Mouse (Mus musculus) hindbrain, embryonic 13.5 days (tissue): Measurements from ENCODE around the gene Clhc1. TPM values are rescaled to one million over a fixed set of nuclear protein-coding genes. Genes with fewer than 3 reads are reported as not detected.
"Not testable (repeated sequence)": the region's sequence is repeated elsewhere in the genome, so short reads cannot be mapped to it uniquely, and the experiment has no call there.

ENCODE experiments used
- ATAC-seq: fragments of 200-750 bp; cut with Nextera tagmentation; 2 replicates; pipeline ENCODE4 v1.8.0; 2017; ENCODE audit warnings: moderate TSS enrichment; ENCODE audit not compliant: low FRiP score
- H3K27ac ChIP-seq: fragments of 300-500 bp; sonication (generic); 2 replicates; pipeline ENCODE4 v1.5.1; 2015; ENCODE audit warnings: inconsistent platforms, mild to moderate bottlenecking, moderate library complexity
- H3K27me3 ChIP-seq: fragments of 300-500 bp; sonication (generic); 2 replicates; pipeline ENCODE4 v1.6.1; 2015; ENCODE audit warnings: mild to moderate bottlenecking, inconsistent platforms
- H3K36me3 ChIP-seq: fragments of 300-500 bp; sonication (generic); 2 replicates; pipeline ENCODE4 v1.6.1; 2015; ENCODE audit warnings: mild to moderate bottlenecking, inconsistent platforms
- H3K4me1 ChIP-seq: fragments of 300-500 bp; sonication (generic); replicated peaks from 2 replicates; pipeline ENCODE4 v1.6.1; 2015; ENCODE audit warnings: inconsistent platforms
- H3K4me2 ChIP-seq: fragments of 300-500 bp; sonication (generic); 2 replicates; pipeline ENCODE4 v1.6.1; 2015; ENCODE audit warnings: inconsistent platforms, mild to moderate bottlenecking, moderate library complexity
- H3K4me3 ChIP-seq: fragments of 300-500 bp; sonication (generic); 2 replicates; pipeline ENCODE4 v1.5.1; 2015; ENCODE audit warnings: mild to moderate bottlenecking, inconsistent platforms
- H3K9ac ChIP-seq: fragments of 300-500 bp; sonication (generic); 2 replicates; pipeline ENCODE4 v1.6.1; 2015; ENCODE audit warnings: mild to moderate bottlenecking, inconsistent platforms
- H3K9me3 ChIP-seq: fragments of 300-500 bp; sonication (generic); 2 replicates; pipeline ENCODE4 v1.6.1; 2016; ENCODE audit warnings: inconsistent platforms
- WGBS: fragments of 180-500 bp; shearing (Covaris S2); methylation state at CpG from one replicate; pipeline ENCODE4 v1.1.7; 2015; 5-methylcytosine and 5-hydroxymethylcytosine counted together
- polyA plus RNA-seq: library from polyadenylated mRNA; unstranded; fragments of >200 nt; fragmentation: Nextera tagmentation; extraction: Ambion mirVana; gene quantifications from 2 replicates; pipeline ENCODE4 v1.2.1, GENCODE M21; 2015

The Clhc1 gene
- polyA plus RNA-seq, 1 experiment from 2014 or later, result 0.09 TPM

GRCm38 (mm10) chr11:29544225-29544945, 3.4 kb upstream of the Clhc1 start:
- H3K36me3 ChIP-seq, result peaks cover 55% of the 10 kb centered on the region
- 89% methylated on average over 3 of the region's 3 CpGs for WGBS
- no peak for ATAC-seq

GRCm38 (mm10) chr11:29545150-29545752, 2.5 kb upstream of the Clhc1 start:
- 88% methylated on average over 4 of the region's 4 CpGs for WGBS
- Histone ChIP-seq H3K36me3 (peaks cover 52% of the 10 kb centered on the region), H3K4me1 (peaks cover 13% of the 10 kb centered on the region)
- not testable (repeated sequence) for H3K27ac ChIP-seq, H3K9me3 ChIP-seq, H3K27me3 ChIP-seq, H3K4me2 ChIP-seq, ATAC-seq, H3K4me3 ChIP-seq, H3K9ac ChIP-seq

More at GRCm38 (mm10) chr11:29544225-29544945, 3.4 kb upstream of the Clhc1 start:
- Histone ChIP-seq H3K4me2 (no peak overlapping the region), H3K4me3 (no peak overlapping the region), H3K27me3 (no peaks in the 10 kb centered on the region), H3K9ac (no peak overlapping the region), H3K4me1 (peaks cover 13% of the 10 kb centered on the region), H3K27ac (no peak overlapping the region), H3K9me3 (no peaks in the 10 kb centered on the region)

GRCm38 (mm10) chr11:29546297-29546696, 1.5 kb upstream of the Clhc1 start:
- Histone ChIP-seq H3K4me1 (peaks cover 13% of the 10 kb centered on the region), H3K4me3 (peak overlapping the region; percentile 78), H3K36me3 (peaks cover 45% of the 10 kb centered on the region), H3K4me2 (peak overlapping the region; percentile 59)
- not testable (repeated sequence) for ATAC-seq, H3K9me3 ChIP-seq, H3K27ac ChIP-seq, H3K27me3 ChIP-seq, H3K9ac ChIP-seq
- WGBS, result 84% methylated on average over 2 of the region's 2 CpGs

GRCm38 (mm10) chr11:29546762-29547161, 988 bp upstream of the Clhc1 start:
- Histone ChIP-seq H3K9me3 (no peaks in the 10 kb centered on the region), H3K36me3 (peaks cover 40% of the 10 kb centered on the region), H3K27me3 (no peaks in the 10 kb centered on the region), H3K4me1 (peaks cover 13% of the 10 kb centered on the region), H3K9ac (peak overlapping the region; percentile 82), H3K4me2 (peak overlapping the region; percentile 59), H3K27ac (no peak overlapping the region), H3K4me3 (peak overlapping the region; percentile 78)
- WGBS, result 17% methylated on average over 2 of the region's 2 CpGs
- no peak for ATAC-seq

- Histone ChIP-seq H3K4me2 (peak overlapping the region; percentile 59), H3K27me3 (no peaks in the 10 kb centered on the region), H3K4me1 (peaks cover 13% of the 10 kb centered on the region), H3K36me3 (peaks cover 38% of the 10 kb centered on the region), H3K27ac (peak overlapping the region; percentile 87), H3K4me3 (peak overlapping the region; percentile 78), H3K9me3 (no peaks in the 10 kb centered on the region), H3K9ac (peak overlapping the region; percentile 82)
- under 1% methylated on average over 27 of the region's 27 CpGs for WGBS
- peak; percentile 8 for ATAC-seq
These were observed 450 bp upstream of the Clhc1 start for GRCm38 (mm10) chr11:29547249-29547751.

GRCm38 (mm10) chr11:29548504-29549424, 1.0 kb downstream of the Clhc1 start:
- Histone ChIP-seq H3K4me3 (peak overlapping the region; percentile 78), H3K9ac (peak overlapping the region; percentile 82), H3K27ac (peak overlapping the region; percentile 87), H3K4me2 (peak overlapping the region; percentile 64), H3K9me3 (no peaks in the 10 kb centered on the region), H3K4me1 (peaks cover 13% of the 10 kb centered on the region), H3K36me3 (peaks cover 28% of the 10 kb centered on the region), H3K27me3 (no peaks in the 10 kb centered on the region)
- 26% methylated on average over 23 of the region's 23 CpGs for WGBS
- peak; percentile 5; the same call in 1 of the 2 replicates for ATAC-seq

GRCm38 (mm10) chr11:29549425-29549778, 1.7 kb downstream of the Clhc1 start:
- Histone ChIP-seq H3K27me3 (no peaks in the 10 kb centered on the region), H3K4me1 (peaks cover 13% of the 10 kb centered on the region), H3K4me2 (no peak overlapping the region), H3K27ac (no peak overlapping the region), H3K4me3 (no peak overlapping the region), H3K36me3 (peaks cover 21% of the 10 kb centered on the region), H3K9me3 (no peaks in the 10 kb centered on the region), H3K9ac (no peak overlapping the region)
- no peak for ATAC-seq
- 100% methylated on average over 1 of the region's 1 CpGs for WGBS

- Histone ChIP-seq H3K4me2 (no peak overlapping the region), H3K36me3 (no peaks in the 10 kb centered on the region), H3K4me1 (no peaks in the 10 kb centered on the region), H3K9me3 (no peaks in the 10 kb centered on the region), H3K27ac (no peak overlapping the region), H3K9ac (no peak overlapping the region), H3K4me3 (no peak overlapping the region), H3K27me3 (no peaks in the 10 kb centered on the region)
- no peak for ATAC-seq
- 87% methylated on average over 9 of the region's 9 CpGs for WGBS
These were observed 12.7 kb downstream of the Clhc1 start for GRCm38 (mm10) chr11:29560452-29560851.

- WGBS, result 85% methylated on average over 3 of the region's 3 CpGs
- ATAC-seq, result no peak
These were observed 13.2 kb downstream of the Clhc1 start for GRCm38 (mm10) chr11:29560990-29561389.

GRCm38 (mm10) chr11:29563406-29563805, 15.7 kb downstream of the Clhc1 start:
- WGBS, result 88% methylated on average over 2 of the region's 2 CpGs
- Histone ChIP-seq H3K27me3 (no peaks in the 10 kb centered on the region), H3K9me3 (no peaks in the 10 kb centered on the region), H3K27ac (no peak overlapping the region), H3K9ac (no peak overlapping the region), H3K4me2 (no peak overlapping the region), H3K36me3 (no peaks in the 10 kb centered on the region), H3K4me1 (no peaks in the 10 kb centered on the region), H3K4me3 (no peak overlapping the region)
- ATAC-seq, result no peak

More at GRCm38 (mm10) chr11:29560990-29561389, 13.2 kb downstream of the Clhc1 start:
- Histone ChIP-seq H3K4me2 (no peak overlapping the region), H3K4me3 (no peak overlapping the region), H3K27me3 (no peaks in the 10 kb centered on the region), H3K27ac (no peak overlapping the region), H3K9me3 (no peaks in the 10 kb centered on the region), H3K4me1 (no peaks in the 10 kb centered on the region), H3K36me3 (no peaks in the 10 kb centered on the region), H3K9ac (no peak overlapping the region)

GRCm38 (mm10) chr11:29571536-29571935, 23.8 kb downstream of the Clhc1 start:
- Histone ChIP-seq H3K4me2 (no peak overlapping the region), H3K36me3 (no peaks in the 10 kb centered on the region), H3K27me3 (no peaks in the 10 kb centered on the region), H3K9ac (no peak overlapping the region), H3K27ac (no peak overlapping the region), H3K4me3 (no peak overlapping the region), H3K4me1 (no peaks in the 10 kb centered on the region), H3K9me3 (no peaks in the 10 kb centered on the region)
- WGBS, result 82% methylated on average over 3 of the region's 3 CpGs
- no peak for ATAC-seq

- no peak for ATAC-seq
- no peak overlapping the region for H3K4me3 ChIP-seq
- H3K4me2 ChIP-seq, result no peak overlapping the region
- no peak overlapping the region for H3K9ac ChIP-seq
- H3K36me3 ChIP-seq, result no peaks in the 10 kb centered on the region
- H3K27me3 ChIP-seq, result no peaks in the 10 kb centered on the region
- H3K27ac ChIP-seq, result no peak overlapping the region
- H3K4me1 ChIP-seq, result no peaks in the 10 kb centered on the region
- 80% methylated on average over 2 of the region's 2 CpGs for WGBS
- H3K9me3 ChIP-seq, result no peaks in the 10 kb centered on the region
These were observed 24.9 kb downstream of the Clhc1 start for GRCm38 (mm10) chr11:29572656-29573055.
